Comparison of ENCODE assay signal across 19 mouse cellular contexts in the genomic region with DNA sequence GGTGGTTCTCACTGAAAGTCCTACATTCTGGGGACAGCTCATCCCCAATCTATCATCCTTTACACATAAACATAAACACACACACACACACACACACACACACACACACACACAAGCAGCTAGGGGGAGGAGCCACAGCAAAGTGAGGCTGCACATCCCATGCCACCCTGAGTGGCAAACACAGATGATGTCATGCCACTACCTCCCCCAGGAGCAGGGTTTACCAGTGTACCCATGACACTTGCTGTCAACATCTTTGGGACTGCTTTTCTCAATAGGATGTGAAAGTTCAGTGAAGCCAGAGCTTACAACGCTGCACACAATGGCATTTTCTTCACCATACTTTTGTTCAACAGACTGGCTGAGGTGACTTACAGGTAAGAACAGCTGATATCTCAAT.
DNase-seq lines count a peak whose midpoint lies in the region; ATAC-seq and TF ChIP-seq lines count a peak whose summit lies in the region.
"Had no signal": no experiment of that assay in that cellular context is flagged by ENCODE, and none has a peak within 500 bp of the region (broad histone marks: within the 10 kb centered on the region; RNA-seq: fewer than 3 reads in every experiment).

No protein-coding gene starts in this region.

- intact Hi-C loops in left cerebral cortex, adult 2 months (cut with DNase I), result no loop called here
- intact Hi-C loops in left cerebral cortex, postnatal 4 days (cut with DNase I), result no loop called here

- H3K36me3 ChIP-seq in midbrain, embryonic 16.5 days (ENCODE audit: control insufficient read depth, insufficient read depth, low read length), result peaks cover 29% of the 10 kb centered on the region
- peaks cover 50% of the 10 kb centered on the region for H3K36me3 ChIP-seq in kidney, embryonic 15.5 days

- no peaks in the 10 kb centered on the region for H3K27me3 ChIP-seq in midbrain, embryonic 16.5 days (ENCODE audit: control insufficient read depth, insufficient read depth, low read depth, low read length)
- no peaks in the 10 kb centered on the region for H3K27me3 ChIP-seq in kidney, embryonic 15.5 days
- H3K27me3 ChIP-seq: embryonic facial prominence, embryonic 15.5 days; heart, embryonic 13.5 days; hindbrain, embryonic 15.5 days had no signal

- no peak for DNase-seq in left cerebral cortex, adult 2 months (ENCODE audit: extremely low spot score in 1 of 2, low spot score in 2 of 2)
- DNase-seq in left cerebral cortex, postnatal 4 days, result no peak
- DNase-seq in B cell, adult 2 months, result peak; percentile 56 to 67
- DNase-seq: adrenal gland, postnatal 10 days; cerebellum, adult 11-12 months; cerebellum, adult 9-10 months; cerebellum, postnatal 25 days; heart, postnatal 36 days had no signal

- no peak overlapping the region for H3K4me3 ChIP-seq in left cerebral cortex, adult 2 months
- no peak overlapping the region for H3K4me3 ChIP-seq in midbrain, embryonic 16.5 days (ENCODE audit: low read depth, low read length)
- H3K4me3 ChIP-seq in kidney, embryonic 15.5 days (replicated peaks), result no peak overlapping the region
- H3K4me3 ChIP-seq: embryonic facial prominence, embryonic 15.5 days; erythroblast, embryonic 14.5 days; forebrain, embryonic 10.5 days; heart, embryonic 13.5 days; hindbrain, embryonic 15.5 days had no signal

- peak overlapping the region; percentile 16; the same call in 1 of the 2 replicates for H3K27ac ChIP-seq in left cerebral cortex, adult 2 months
- no peak overlapping the region for H3K27ac ChIP-seq in midbrain, embryonic 16.5 days (ENCODE audit: low read length)
- no peak overlapping the region for H3K27ac ChIP-seq in kidney, embryonic 15.5 days
- H3K27ac ChIP-seq: embryonic facial prominence, embryonic 15.5 days; forebrain, embryonic 10.5 days; heart, embryonic 13.5 days; hindbrain, embryonic 15.5 days had no signal

- H3K9ac ChIP-seq in midbrain, embryonic 16.5 days (ENCODE audit: low read depth, low read length), result no peak overlapping the region
- no peak overlapping the region for H3K9ac ChIP-seq in kidney, embryonic 15.5 days
- H3K9ac ChIP-seq: embryonic facial prominence, embryonic 15.5 days; heart, embryonic 13.5 days; hindbrain, embryonic 15.5 days had no signal

- H3K9me3 ChIP-seq in midbrain, embryonic 16.5 days (replicated peaks; ENCODE audit: control insufficient read depth, low read length, poor library complexity, severe bottlenecking), result no peaks in the 10 kb centered on the region
- H3K9me3 ChIP-seq in kidney, embryonic 15.5 days (replicated peaks), result no peaks in the 10 kb centered on the region
- H3K9me3 ChIP-seq: embryonic facial prominence, embryonic 15.5 days; forebrain, embryonic 10.5 days; G1E; heart, embryonic 13.5 days; hindbrain, embryonic 15.5 days had no signal

- no peaks in the 10 kb centered on the region for H3K4me1 ChIP-seq in midbrain, embryonic 16.5 days (ENCODE audit: control insufficient read depth, insufficient read depth, low read length)
- no peaks in the 10 kb centered on the region for H3K4me1 ChIP-seq in kidney, embryonic 15.5 days
- H3K4me1 ChIP-seq: forebrain, embryonic 10.5 days; hindbrain, embryonic 15.5 days had no signal

- TF ChIP-seq CTCF in left cerebral cortex, adult 2 months (IDR thresholded peaks at IDR 0.05), result no peak

- peak; percentile 58 for ATAC-seq in granulocyte monocyte progenitor cell, adult 5-6 weeks (replicated peaks; ENCODE audit: poor library complexity, severe bottlenecking)
- ATAC-seq in midbrain, embryonic 16.5 days, result no peak
- no peak for ATAC-seq in frontal cortex, adult (ENCODE audit: low TSS enrichment)
- no peak for ATAC-seq in kidney, embryonic 15.5 days (replicated peaks; ENCODE audit: low FRiP score)
- ATAC-seq: forebrain, embryonic 14.5 days had no signal

- WGBS in midbrain, embryonic 16.5 days, result 97% methylated on average over 1 of the region's 1 CpGs
- 85% methylated on average over 1 of the region's 1 CpGs for WGBS in kidney, embryonic 15.5 days

- H3K4me2 ChIP-seq in midbrain, embryonic 16.5 days (ENCODE audit: low read length), result no peak overlapping the region
- no peak overlapping the region for H3K4me2 ChIP-seq in kidney, embryonic 15.5 days
- H3K4me2 ChIP-seq: embryonic facial prominence, embryonic 15.5 days; heart, embryonic 13.5 days; hindbrain, embryonic 15.5 days had no signal

Comparison
In these comparisons a context has a peak if more than half of its experiments do, and no peak if none do; other contexts are left out.
1. DNase-seq: peak in B cell, adult 2 months (2 of 2); none in left cerebral cortex, adult 2 months (0 of 2) and left cerebral cortex, postnatal 4 days (single experiment).